Mouse (Mus musculus) hindbrain, embryonic 15.5 days (tissue): Measurements from ENCODE around the gene Klf2. TPM values are rescaled to one million over a fixed set of nuclear protein-coding genes. Genes with fewer than 3 reads are reported as not detected.
A peak's percentile ranks its signal among the peaks of the same experiment; 100 is the strongest.

ENCODE experiments used
- ATAC-seq: fragments of 200-750 bp; cut with Nextera tagmentation; 2 replicates; pipeline ENCODE4 v1.8.0; 2017; ENCODE audit warnings: low read depth, moderate number of reproducible peaks, moderate TSS enrichment; ENCODE audit not compliant: low FRiP score
- H3K27ac ChIP-seq: fragments of 300-500 bp; sonication (generic); replicated peaks from 2 replicates; pipeline ENCODE4 v1.5.1; 2015; ENCODE audit warnings: mild to moderate bottlenecking, inconsistent platforms
- H3K27me3 ChIP-seq: fragments of 300-500 bp; sonication (generic); 2 replicates; pipeline ENCODE4 v1.6.1; 2015; ENCODE audit warnings: control low read depth, inconsistent platforms
- H3K36me3 ChIP-seq: fragments of 300-500 bp; sonication (generic); 2 replicates; pipeline ENCODE4 v1.6.1; 2015; ENCODE audit warnings: control low read depth, inconsistent platforms
- H3K4me1 ChIP-seq: fragments of 300-500 bp; sonication (generic); replicated peaks from 2 replicates; pipeline ENCODE4 v1.6.1; 2015; ENCODE audit warnings: control low read depth, inconsistent platforms
- H3K4me2 ChIP-seq: fragments of 300-500 bp; sonication (generic); 2 replicates; pipeline ENCODE4 v1.6.1; 2015; ENCODE audit warnings: moderate library complexity, mild to moderate bottlenecking, inconsistent platforms
- H3K4me3 ChIP-seq: fragments of 300-500 bp; sonication (generic); 2 replicates; pipeline ENCODE4 v1.5.1; 2015; ENCODE audit warnings: mild to moderate bottlenecking, inconsistent platforms
- H3K9ac ChIP-seq: fragments of 300-500 bp; sonication (generic); 2 replicates; pipeline ENCODE4 v1.6.1; 2015; ENCODE audit warnings: inconsistent platforms
- H3K9me3 ChIP-seq: fragments of 300-500 bp; sonication (generic); 2 replicates; pipeline ENCODE4 v1.6.1; 2016; ENCODE audit warnings: control low read depth, inconsistent platforms
- WGBS: fragments of 180-500 bp; shearing (Covaris S2); methylation state at CpG from one replicate; pipeline ENCODE4 v1.1.7; 2015; 5-methylcytosine and 5-hydroxymethylcytosine counted together
- polyA plus RNA-seq: library from polyadenylated mRNA; unstranded; fragments of >200 nt; fragmentation: Nextera tagmentation; extraction: Ambion mirVana; gene quantifications from 2 replicates; pipeline ENCODE4 v1.2.1, GENCODE M21; 2015

Klf2 gene
- polyA plus RNA-seq, 1 experiment from 2014 or later: 6.9 TPM

DNA sequence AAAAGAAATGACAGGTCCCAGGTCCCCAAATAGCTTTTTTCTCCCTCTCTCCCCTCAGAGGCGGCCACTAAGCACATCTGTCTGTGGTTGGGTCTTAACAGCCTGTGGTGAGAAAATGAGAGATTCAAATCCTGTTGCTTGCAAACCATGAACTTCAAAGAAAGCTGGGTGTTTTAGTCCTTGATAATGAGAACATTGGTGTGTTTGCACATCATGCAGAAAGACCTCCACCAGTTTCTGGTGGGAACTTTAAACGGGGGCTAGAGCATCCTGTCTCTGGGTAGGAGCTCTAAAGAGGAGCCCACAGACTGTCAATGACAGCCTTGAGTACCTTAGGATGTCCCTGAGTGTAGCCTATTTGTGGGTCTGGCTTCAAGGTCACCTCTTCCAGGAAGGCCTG lies 27.7 kb upstream of the Klf2 start:
- Histone ChIP-seq H3K27me3 (no peaks in the 10 kb centered on the region), H3K9me3 (no peaks in the 10 kb centered on the region), H3K36me3 (no peaks in the 10 kb centered on the region), H3K27ac (no peak overlapping the region), H3K4me1 (no peaks in the 10 kb centered on the region; the same call in 1 of the 2 replicates), H3K4me2 (no peak overlapping the region), H3K9ac (no peak overlapping the region), H3K4me3 (no peak overlapping the region)
- ATAC-seq: no peak
- 82% methylated on average over 2 of the region's 2 CpGs for WGBS

DNA sequence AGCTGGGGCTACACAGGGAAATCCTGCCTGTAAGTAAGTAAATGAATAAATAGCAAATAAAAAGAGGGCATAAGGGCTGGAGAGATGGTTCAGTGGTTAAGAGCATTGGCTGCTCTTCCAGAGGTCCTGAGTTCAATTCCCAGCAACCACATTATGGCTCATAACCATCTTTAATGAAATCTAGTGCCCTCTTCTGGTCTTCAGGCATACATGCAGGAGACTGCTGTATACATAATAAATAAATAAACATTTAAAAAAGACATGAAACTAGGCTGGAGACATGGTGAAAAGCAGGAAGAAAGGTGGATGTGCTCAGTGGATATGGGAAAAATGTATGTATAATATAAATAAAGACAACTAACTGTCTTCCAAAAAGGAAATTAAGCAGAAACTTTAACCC lies 25.5 kb upstream of the Klf2 start:
- Histone ChIP-seq H3K9me3 (no peaks in the 10 kb centered on the region), H3K27ac (no peak overlapping the region), H3K27me3 (no peaks in the 10 kb centered on the region), H3K4me3 (no peak overlapping the region), H3K4me2 (no peak overlapping the region), H3K9ac (no peak overlapping the region), H3K36me3 (no peaks in the 10 kb centered on the region), H3K4me1 (no peaks in the 10 kb centered on the region; the same call in 1 of the 2 replicates)
- ATAC-seq: no peak

DNA sequence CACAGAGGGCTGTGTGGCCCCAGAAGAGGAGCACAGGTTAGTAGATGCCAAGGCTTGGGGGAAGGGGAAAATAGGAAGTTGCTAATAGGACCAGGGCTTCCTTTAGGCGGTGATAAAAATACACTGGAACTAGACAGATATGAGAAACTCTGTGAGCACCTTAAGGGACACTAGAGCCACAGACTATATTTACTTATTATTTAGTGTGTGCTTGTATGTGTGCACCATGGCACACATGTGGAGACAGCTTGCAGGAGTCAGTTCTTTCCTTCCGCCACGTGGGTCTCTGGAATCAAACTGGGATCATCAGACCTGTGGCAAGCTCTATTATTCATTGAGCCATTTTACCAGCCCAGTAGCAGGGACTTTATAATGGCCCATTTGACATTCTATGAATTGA lies 23.7 kb upstream of the Klf2 start:
- no peak overlapping the region for H3K4me3 ChIP-seq
- H3K27me3 ChIP-seq: no peaks in the 10 kb centered on the region
- no peak overlapping the region for H3K4me2 ChIP-seq
- H3K9me3 ChIP-seq: no peaks in the 10 kb centered on the region
- no peaks in the 10 kb centered on the region; the same call in 1 of the 2 replicates for H3K4me1 ChIP-seq
- WGBS: 76% methylated on average over 3 of the region's 3 CpGs
- H3K27ac ChIP-seq: peak overlapping the region; percentile 47; the same call in 1 of the 2 replicates
- no peak overlapping the region for H3K9ac ChIP-seq
- ATAC-seq: no peak
- no peaks in the 10 kb centered on the region for H3K36me3 ChIP-seq

DNA sequence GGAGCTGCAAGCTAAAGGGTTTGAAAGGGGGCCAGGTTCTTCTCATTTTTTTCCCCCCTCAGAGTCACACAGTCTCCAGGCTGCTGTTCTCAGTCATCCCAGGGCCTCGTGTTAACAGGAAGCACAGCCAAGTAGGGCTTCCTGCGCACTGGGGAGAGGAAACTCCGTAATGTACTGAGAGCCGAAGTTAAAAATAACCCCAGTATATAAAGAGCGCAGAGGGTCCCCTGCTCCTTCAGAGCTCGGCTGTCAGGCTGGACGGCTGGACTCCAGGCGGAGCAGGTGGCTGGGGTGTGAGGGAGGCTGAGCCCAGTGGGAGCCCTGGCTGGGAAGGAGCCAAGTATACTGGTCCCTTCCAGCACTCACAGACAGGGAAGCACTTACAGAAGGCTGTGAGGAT lies 23.2 kb upstream of the Klf2 start:
- H3K4me2 ChIP-seq: 0 out of 2 replicates have a peak overlapping the region, but pooled peaks have one; percentile 3
- ATAC-seq: peak; percentile 77
- no peaks in the 10 kb centered on the region for H3K27me3 ChIP-seq
- H3K27ac ChIP-seq: peak overlapping the region; percentile 47
- H3K4me1 ChIP-seq: no peaks in the 10 kb centered on the region; the same call in 1 of the 2 replicates
- 46% methylated on average over 8 of the region's 8 CpGs for WGBS
- H3K9ac ChIP-seq: no peak overlapping the region
- H3K4me3 ChIP-seq: no peak overlapping the region
- no peaks in the 10 kb centered on the region for H3K9me3 ChIP-seq
- H3K36me3 ChIP-seq: no peaks in the 10 kb centered on the region

DNA sequence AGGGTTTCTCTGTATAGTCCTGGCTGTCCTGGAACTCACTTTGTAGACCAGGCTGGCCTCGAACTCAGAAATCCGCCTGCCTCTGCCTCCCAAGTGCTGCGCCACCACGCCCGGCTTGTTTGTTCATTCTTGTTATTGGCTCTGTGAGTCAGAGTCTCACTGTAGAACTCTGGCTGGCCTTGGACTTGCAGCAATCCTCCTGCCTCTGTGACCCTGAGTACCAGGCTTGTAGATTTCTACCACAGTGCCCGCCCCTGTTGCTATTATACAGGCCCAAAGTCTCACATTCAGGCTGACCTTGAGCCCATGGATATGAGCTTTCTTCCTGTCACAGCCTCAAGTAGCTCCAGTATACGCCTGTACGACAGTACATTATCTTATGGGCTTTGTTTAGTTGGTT lies 22.3 kb upstream of the Klf2 start:
- Histone ChIP-seq H3K9ac (no peak overlapping the region), H3K36me3 (no peaks in the 10 kb centered on the region), H3K4me2 (no peak overlapping the region), H3K4me1 (no peaks in the 10 kb centered on the region; the same call in 1 of the 2 replicates), H3K27me3 (no peaks in the 10 kb centered on the region), H3K4me3 (no peak overlapping the region), H3K27ac (no peak overlapping the region), H3K9me3 (no peaks in the 10 kb centered on the region)
- WGBS: 96% methylated on average over 8 of the region's 8 CpGs
- no peak for ATAC-seq

DNA sequence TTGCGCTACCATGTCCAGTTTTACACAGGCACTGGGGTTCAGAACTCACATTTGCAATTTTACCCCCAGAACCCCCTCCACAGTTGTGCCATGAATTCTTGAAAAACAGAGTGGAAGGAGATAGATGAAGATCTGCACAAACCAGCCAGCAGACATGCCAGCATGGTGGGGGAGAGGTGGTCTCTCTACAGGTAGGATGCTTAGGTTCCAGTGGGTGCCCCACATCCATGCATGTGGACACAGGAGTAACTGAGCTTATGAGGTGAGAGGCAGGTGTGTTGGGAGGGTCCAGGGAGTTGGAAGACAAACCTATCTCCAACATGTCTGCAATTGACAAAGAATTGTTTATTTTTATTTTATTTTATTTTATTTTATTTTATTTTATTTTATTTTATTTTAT lies 19.9 kb upstream of the Klf2 start:
- Histone ChIP-seq H3K9ac (no peak overlapping the region), H3K4me2 (no peak overlapping the region), H3K27ac (no peak overlapping the region), H3K36me3 (no peaks in the 10 kb centered on the region), H3K4me1 (no peaks in the 10 kb centered on the region; the same call in 1 of the 2 replicates), H3K27me3 (no peaks in the 10 kb centered on the region), H3K9me3 (no peaks in the 10 kb centered on the region), H3K4me3 (no peak overlapping the region)
- WGBS: 95% methylated on average over 1 of the region's 1 CpGs
- no peak for ATAC-seq

DNA sequence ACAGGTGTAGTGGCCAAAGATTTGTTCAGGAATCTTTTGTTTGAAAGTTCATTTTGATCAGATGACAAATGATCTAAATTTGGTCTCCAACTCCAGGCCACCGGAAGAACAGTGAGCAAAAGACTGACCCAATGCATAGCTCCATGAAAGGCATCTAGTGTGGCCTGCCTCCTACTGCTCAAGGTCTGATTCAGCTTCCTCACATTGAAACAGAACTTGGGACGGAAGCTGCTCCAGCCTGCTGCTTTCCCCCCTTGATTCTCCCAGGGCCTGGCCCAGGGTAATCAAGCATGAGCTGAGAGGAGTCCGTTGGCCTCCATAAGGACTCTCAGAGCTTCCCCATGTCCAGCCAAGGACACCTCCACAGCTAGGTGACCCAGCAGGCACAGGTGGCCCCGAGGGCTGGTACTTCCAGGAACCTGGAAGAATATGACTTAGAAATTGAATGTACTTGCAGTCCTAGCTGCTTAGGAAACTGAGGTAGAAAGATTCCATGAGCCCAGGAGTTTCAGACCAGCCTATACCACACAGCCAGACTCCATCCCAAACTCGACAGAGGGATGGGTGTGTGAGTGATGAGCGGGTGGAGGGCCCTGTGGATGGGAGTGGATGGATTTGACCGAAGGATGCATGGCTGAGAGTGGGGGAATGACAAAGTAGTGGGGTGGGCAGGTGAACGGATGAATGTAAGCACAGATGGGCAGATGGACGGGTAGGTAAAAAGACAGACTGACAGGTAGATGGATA lies 18.0 kb upstream of the Klf2 start:
- no peak for ATAC-seq
- no peaks in the 10 kb centered on the region; the same call in 1 of the 2 replicates for H3K4me1 ChIP-seq
- H3K27me3 ChIP-seq: no peaks in the 10 kb centered on the region
- H3K4me3 ChIP-seq: no peak overlapping the region
- no peaks in the 10 kb centered on the region for H3K9me3 ChIP-seq
- WGBS: 82% methylated on average over 9 of the region's 9 CpGs
- no peaks in the 10 kb centered on the region for H3K36me3 ChIP-seq
- no peak overlapping the region for H3K4me2 ChIP-seq
- H3K27ac ChIP-seq: no peak overlapping the region
- H3K9ac ChIP-seq: no peak overlapping the region

DNA sequence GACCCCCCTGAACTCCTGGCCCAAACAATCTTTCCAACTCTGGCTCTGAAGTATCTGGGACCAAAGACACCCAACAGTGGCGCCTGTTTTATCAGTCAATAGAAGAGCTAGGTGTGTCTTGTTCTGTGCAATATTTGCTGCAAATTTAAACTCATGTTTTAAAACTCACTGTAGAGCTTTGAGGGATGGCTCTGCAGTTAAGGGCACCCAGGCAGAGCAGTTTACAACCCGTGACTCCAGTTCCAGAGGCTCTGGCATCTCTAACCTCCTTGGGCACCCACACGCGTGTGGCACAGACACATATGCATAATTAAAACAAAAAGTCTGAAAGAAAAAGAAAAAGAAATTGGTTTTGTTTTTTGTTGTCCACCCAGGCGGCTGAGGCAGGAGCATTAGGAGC lies 17.3 kb upstream of the Klf2 start:
- WGBS: 86% methylated on average over 5 of the region's 5 CpGs
- H3K4me2 ChIP-seq: no peak overlapping the region
- H3K4me1 ChIP-seq: no peaks in the 10 kb centered on the region
- no peak overlapping the region for H3K9ac ChIP-seq
- H3K4me3 ChIP-seq: no peak overlapping the region
- no peaks in the 10 kb centered on the region for H3K36me3 ChIP-seq
- no peak for ATAC-seq
- H3K27ac ChIP-seq: no peak overlapping the region
- H3K27me3 ChIP-seq: no peaks in the 10 kb centered on the region
- H3K9me3 ChIP-seq: no peaks in the 10 kb centered on the region

DNA sequence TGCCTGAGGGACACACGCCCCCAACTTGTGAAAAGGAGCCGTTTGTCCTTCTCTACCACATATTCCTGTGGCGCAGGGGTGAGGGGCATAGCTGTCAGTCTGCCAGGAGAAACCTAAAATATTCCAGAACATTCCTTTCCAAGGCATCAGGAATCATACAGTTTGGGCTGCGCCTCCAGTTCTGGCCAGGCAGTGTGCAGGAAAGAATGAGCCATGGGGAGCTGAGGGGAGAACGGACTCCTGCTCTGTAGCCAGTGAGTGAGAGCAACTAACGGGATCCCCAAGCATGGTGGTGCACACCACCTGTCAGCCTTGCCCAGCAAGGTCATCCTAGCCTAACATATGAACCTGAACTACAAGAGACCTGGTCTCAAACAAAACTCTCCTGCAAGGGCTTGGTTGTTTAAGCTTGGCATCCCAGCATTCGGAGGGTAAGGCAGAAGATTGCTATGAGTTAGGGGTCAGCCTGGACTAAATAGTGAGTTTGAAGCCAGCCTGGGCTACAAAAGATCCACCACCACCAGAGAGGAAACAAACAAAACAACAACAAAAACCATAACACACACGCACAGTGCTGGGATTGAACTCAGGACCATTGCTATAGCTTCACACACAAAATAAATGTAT lies 15.7 kb upstream of the Klf2 start:
- WGBS: 76% methylated on average over 8 of the region's 8 CpGs
- ATAC-seq: no peak
- Histone ChIP-seq H3K4me1 (no peaks in the 10 kb centered on the region), H3K4me3 (no peak overlapping the region), H3K36me3 (no peaks in the 10 kb centered on the region), H3K27me3 (no peaks in the 10 kb centered on the region), H3K9ac (no peak overlapping the region), H3K9me3 (no peaks in the 10 kb centered on the region), H3K27ac (no peak overlapping the region), H3K4me2 (no peak overlapping the region)

DNA sequence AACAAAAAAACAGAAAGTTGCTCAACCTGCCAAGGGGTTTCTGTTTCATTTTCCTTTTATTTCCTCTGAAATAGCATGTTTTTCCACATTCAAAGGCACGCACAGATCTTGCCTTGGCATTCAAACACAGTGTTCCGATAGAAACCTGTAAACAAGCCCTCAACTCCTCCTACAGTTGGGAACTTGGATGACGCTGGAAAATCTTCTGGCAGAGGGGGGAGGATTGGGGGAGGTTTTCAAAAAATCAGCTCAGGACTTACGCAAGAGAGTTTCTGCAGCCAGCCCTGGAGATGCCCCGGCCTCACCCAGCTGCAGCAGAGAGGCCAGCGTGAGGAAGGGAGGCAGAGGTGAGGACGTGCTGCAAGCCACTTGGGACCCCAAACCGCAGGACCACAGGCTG lies 15.2 kb upstream of the Klf2 start:
- Histone ChIP-seq H3K4me1 (no peaks in the 10 kb centered on the region), H3K36me3 (no peaks in the 10 kb centered on the region), H3K27me3 (no peaks in the 10 kb centered on the region), H3K4me2 (no peak overlapping the region), H3K4me3 (no peak overlapping the region), H3K9ac (no peak overlapping the region), H3K9me3 (no peaks in the 10 kb centered on the region), H3K27ac (no peak overlapping the region)
- WGBS: 67% methylated on average over 8 of the region's 8 CpGs
- no peak for ATAC-seq

DNA sequence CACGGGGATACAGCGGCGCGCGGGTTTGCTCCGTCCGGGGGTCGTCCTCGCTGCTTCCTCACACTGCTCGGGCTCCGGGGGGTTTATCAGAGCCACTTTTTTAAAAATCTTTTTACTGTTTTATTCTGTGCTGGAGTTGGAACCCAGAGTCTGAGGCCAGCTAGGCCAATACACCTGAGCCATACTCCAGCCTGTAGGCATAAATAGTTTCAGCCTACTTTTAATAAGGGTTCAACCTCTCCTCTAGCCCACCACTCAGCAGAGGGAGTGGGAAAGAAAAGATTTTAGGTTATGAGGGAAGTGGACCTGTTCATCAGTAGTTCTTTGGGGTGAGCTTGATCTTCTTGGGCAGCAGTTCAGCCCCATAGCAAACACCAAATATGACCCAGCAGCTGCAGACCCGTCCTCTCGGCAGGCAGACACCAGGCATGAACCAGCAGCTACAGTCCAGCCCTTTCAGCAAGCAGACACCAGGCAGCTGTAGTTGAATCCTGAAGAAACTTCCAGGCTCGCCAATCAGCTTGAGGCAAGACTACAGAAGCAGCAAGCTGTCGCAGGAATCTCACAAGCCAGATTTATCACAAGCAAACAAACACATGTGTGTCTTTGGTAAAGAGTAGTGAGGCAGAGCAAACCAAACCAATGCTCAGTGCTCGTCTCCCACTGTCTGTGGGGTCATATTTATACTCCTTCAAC lies 13.5 kb upstream of the Klf2 start, which contains the start of gene Gm10282:
TSS of gene Gm10282 (minus strand) at position 51 of the 696 bp plus-strand sequence.
- Histone ChIP-seq H3K4me2 (no peak within 1 kb of the TSS), H3K27ac (no peak within 1 kb of the TSS), H3K4me3 (no peak within 1 kb of the TSS), H3K4me1 (no peaks in the 10 kb centered on the region), H3K9ac (no peak within 1 kb of the TSS), H3K36me3 (no peaks in the 10 kb centered on the region), H3K9me3 (no peaks in the 10 kb centered on the region), H3K27me3 (no peaks in the 10 kb centered on the region)
- 80% methylated on average over 16 of the region's 16 CpGs for WGBS
- ATAC-seq: no peak

DNA sequence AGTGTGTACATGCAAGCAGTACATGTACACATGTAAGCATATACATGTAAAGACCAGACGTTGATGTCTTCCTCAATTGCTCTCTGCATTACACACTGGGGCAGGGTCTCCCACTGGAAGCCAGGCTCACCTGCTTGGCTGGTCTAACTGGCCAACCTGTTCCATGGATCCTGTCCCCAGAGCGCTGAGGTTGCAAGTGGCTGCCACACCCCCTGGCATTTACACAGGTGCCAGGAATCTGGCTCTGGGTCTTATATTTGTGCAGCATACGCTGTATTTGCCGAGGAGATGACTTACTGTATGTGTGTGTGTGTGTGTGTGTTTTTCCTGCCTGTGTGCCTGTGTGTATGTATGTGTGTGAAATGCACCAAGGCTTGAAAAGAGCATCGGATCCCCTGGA lies 11.9 kb upstream of the Klf2 start:
- no peaks in the 10 kb centered on the region for H3K4me1 ChIP-seq
- H3K27ac ChIP-seq: no peak overlapping the region
- H3K27me3 ChIP-seq: no peaks in the 10 kb centered on the region
- no peak for ATAC-seq
- no peaks in the 10 kb centered on the region for H3K36me3 ChIP-seq
- no peak overlapping the region for H3K9ac ChIP-seq
- no peak overlapping the region for H3K4me2 ChIP-seq
- 90% methylated on average over 5 of the region's 5 CpGs for WGBS
- no peaks in the 10 kb centered on the region for H3K9me3 ChIP-seq
- no peak overlapping the region for H3K4me3 ChIP-seq
